Mouse (Mus musculus) induced T-regulatory cell, adult 2 months (primary cell): Measurements from ENCODE around the gene Dlgap4.
A peak's percentile ranks its signal among the peaks of the same experiment; 100 is the strongest.

Source experiments
- DNase-seq: peaks from one replicate; pipeline ENCODE4 v3.0.0-alpha.2; 2012; ENCODE audit warnings: low read depth

Dlgap4 gene

GRCm38 (mm10) chr2:156806886-156807285 lies 193.4 kb downstream of the Dlgap4 start:
- DNase-seq, result no peak

DNA sequence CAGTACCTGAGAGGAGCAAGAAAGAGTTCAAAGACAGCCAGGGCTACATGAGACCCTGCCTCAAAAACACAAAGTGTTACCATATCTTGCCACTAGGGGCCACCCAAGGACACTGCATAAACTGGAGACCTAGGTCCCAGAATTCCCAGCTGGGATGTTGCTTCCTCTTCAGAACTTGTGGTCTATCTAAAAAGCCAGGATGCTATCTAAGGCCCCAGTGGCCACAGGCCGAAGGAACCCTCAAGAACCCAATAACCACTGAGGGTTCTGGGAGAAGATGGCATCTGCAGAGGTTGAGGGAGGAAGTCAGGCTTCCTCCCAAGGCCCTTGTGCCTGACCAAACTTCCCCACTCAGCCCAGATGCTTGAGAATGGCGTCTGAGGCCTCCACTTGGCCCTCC lies 196.1 kb downstream of the Dlgap4 start:
- peak; percentile 68 for DNase-seq

DNA sequence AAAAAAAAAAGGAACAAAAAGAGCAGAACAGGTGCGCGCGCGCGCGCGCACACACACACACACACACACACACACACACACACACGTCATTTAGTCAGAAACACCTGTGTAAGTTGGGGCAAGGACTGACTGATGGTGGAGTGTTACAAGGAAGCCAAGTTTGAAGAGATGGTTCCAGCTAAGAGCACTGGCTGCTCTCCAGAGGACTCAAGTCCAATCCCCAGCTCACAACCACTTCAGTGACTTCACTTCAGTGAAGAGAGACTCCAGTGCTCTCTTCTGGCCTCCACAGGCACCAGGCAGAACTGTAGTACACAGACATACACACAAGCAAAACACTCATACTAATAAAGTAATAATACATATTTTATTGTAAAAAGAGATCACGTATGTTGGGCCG lies 197.2 kb downstream of the Dlgap4 start:
- no peak for DNase-seq

DNA sequence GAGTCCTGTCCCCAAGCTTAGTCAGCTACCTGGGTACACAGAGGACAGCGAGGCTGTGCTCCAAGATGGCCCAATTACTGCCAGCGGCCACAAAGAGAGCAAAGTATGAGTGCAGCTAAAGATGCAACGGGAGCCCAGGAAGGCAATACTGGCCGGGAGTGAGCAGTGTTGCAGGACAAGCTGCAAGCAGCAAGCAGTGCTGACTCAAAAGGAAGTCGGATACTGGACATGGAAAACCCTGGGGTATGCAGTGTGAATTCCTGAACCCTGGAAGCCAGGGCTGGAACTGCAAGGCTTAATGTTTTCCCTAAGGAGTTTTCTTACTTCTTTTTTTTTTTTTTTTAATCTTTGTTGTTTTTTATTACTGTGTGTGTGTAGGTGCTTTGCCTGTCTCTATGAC lies 198.1 kb downstream of the Dlgap4 start:
- no peak for DNase-seq
